Mouse (Mus musculus) B cell, adult 62 days (primary cell): ENCODE data around the gene Vmn1r57. TPM values are rescaled to one million over a fixed set of nuclear protein-coding genes. Genes with fewer than 3 reads are reported as not detected.

ENCODE experiments used
- total RNA-seq: library from RNA; stranded (reverse); gene quantifications from 4 replicates; pipeline ENCODE4 v1.2.4, GENCODE M21; 2023

The Vmn1r57 gene
- not detected in 4 replicates for total RNA-seq

GRCm38 (mm10) chr7:5218193-5218592, at the start of gene Vmn1r57:
TSS of gene Vmn1r57 (plus strand) at chr7:5218493.

GRCm38 (mm10) chr7:5196647-5197046, 21.6 kb upstream of the Vmn1r57 start, which contains the start of gene Vmn1r56:
TSS of gene Vmn1r56 (minus strand) at chr7:5196747.

Other genes starting within 250 kb of the Vmn1r57 start
- not detected in 4 replicates for gene Sbk3, start 247.3 kb upstream of the Vmn1r57 start, total RNA-seq
- gene Zfp579, start 222.3 kb upstream of the Vmn1r57 start, total RNA-seq, result 15.7 to 19.2 TPM (median 16.5 TPM) in 4 replicates
- 7.0 to 8.3 TPM (median 7.6 TPM) in 4 replicates for gene Zfp524, start 204.1 kb upstream of the Vmn1r57 start, total RNA-seq
- gene Fiz1, start 203.8 kb upstream of the Vmn1r57 start, total RNA-seq, result 58.3 to 66.2 TPM (median 62.1 TPM) in 4 replicates
- not detected in 4 replicates for gene Gm44973, start 203.0 kb upstream of the Vmn1r57 start, total RNA-seq
- 48.6 to 50.4 TPM (median 49.4 TPM) in 4 replicates for gene Zfp865, start 198.1 kb upstream of the Vmn1r57 start, total RNA-seq
- not detected in 4 replicates for gene Ccdc106, start 197.9 kb upstream of the Vmn1r57 start, total RNA-seq
- not detected in 4 replicates for gene 4632433K11Rik, start 184.4 kb upstream of the Vmn1r57 start, total RNA-seq
- 7.6 to 8.5 TPM (median 8.3 TPM) in 4 replicates for gene Zfp784, start 180.0 kb upstream of the Vmn1r57 start, total RNA-seq
- gene Zfp580, start 167.0 kb upstream of the Vmn1r57 start, total RNA-seq, result 2.5 to 3.6 TPM (median 3.3 TPM) in 4 replicates
- 540 to 584 TPM (median 566 TPM) in 4 replicates for gene U2af2, start 156.3 kb upstream of the Vmn1r57 start, total RNA-seq
- 197 to 224 TPM (median 210 TPM) in 4 replicates for gene Epn1, start 138.3 kb upstream of the Vmn1r57 start, total RNA-seq
- gene Rfpl4, start 101.5 kb upstream of the Vmn1r57 start, total RNA-seq, result not detected in 4 replicates
- gene Rasl2-9, start 92.5 kb upstream of the Vmn1r57 start, total RNA-seq, result 0.56 to 1.6 TPM (median 1.2 TPM) in 3 of 4 replicates, not detected in the other
- gene Vmn1r55, start 68.8 kb upstream of the Vmn1r57 start, total RNA-seq, result not detected in 4 replicates
- gene Vmn1r56, start 21.7 kb upstream of the Vmn1r57 start, total RNA-seq, result not detected in 4 replicates
- not detected in 4 replicates for gene Gm5065, start 132.0 kb downstream of the Vmn1r57 start, total RNA-seq
- not detected in 4 replicates for gene Nlrp2, start 132.5 kb downstream of the Vmn1r57 start, total RNA-seq
- not detected in 4 replicates for gene Vmn1r58, start 194.9 kb downstream of the Vmn1r57 start, total RNA-seq
- not detected in 4 replicates for gene Vmn1r59, start 238.3 kb downstream of the Vmn1r57 start, total RNA-seq